Mouse (Mus musculus): ENCODE measurements around the gene Vcp. TPM values are rescaled to one million over a fixed set of nuclear protein-coding genes. Genes with fewer than 3 reads are reported as not detected.
"Not testable (repeated sequence)": the region's sequence is repeated elsewhere in the genome, so short reads cannot be mapped to it uniquely, and the experiment has no call there.

Vcp gene
- polyA plus RNA-seq (2016; fragmentation: Nextera tagmentation; extraction: Ambion mirVana): 656 and 692 TPM in 2 replicates

GRCm38 (mm10) chr4:43000141-43000986 lies at the start of gene Vcp:
Gene Vcp (minus strand): TSS chr4:43000507.
- H3K4me2 ChIP-seq: peak within 1 kb of the TSS; percentile 76
- H3K9me3 ChIP-seq, H3K27me3 ChIP-seq: not testable (repeated sequence)
- ATAC-seq (ENCODE audit: insufficient number of reproducible peaks, insufficient read depth, low FRiP score, low TSS enrichment, low read depth): peak; percentile 98
- H3K9ac ChIP-seq (replicated peaks): peak within 1 kb of the TSS; percentile 94
- under 1% methylated on average over 55 of the region's 56 CpGs for WGBS
- peak within 1 kb of the TSS; percentile 79 for H3K4me3 ChIP-seq (replicated peaks)
- peaks cover 31% of the 10 kb centered on the region for H3K36me3 ChIP-seq
- peaks cover 17% of the 10 kb centered on the region for H3K4me1 ChIP-seq (replicated peaks)
- peak within 1 kb of the TSS; percentile 99 for H3K27ac ChIP-seq

GRCm38 (mm10) chr4:43047231-43047630 lies 46.9 kb upstream of the Vcp start:
- ATAC-seq (ENCODE audit: insufficient number of reproducible peaks, insufficient read depth, low FRiP score, low TSS enrichment, low read depth): no peak
- WGBS: 8% methylated on average over 5 of the region's 5 CpGs
- Histone ChIP-seq H3K4me2 (peak overlapping the region; percentile 37), H3K27me3 (0 out of 2 replicates have a peak, but pooled peaks cover 1% of the 10 kb centered on the region), H3K4me3 (replicated peaks) (no peak overlapping the region; the same call in 1 of the 2 replicates), H3K9me3 (no peaks in the 10 kb centered on the region), H3K27ac (no peak overlapping the region), H3K4me1 (replicated peaks) (peaks cover 22% of the 10 kb centered on the region), H3K9ac (replicated peaks) (0 out of 2 replicates have a peak overlapping the region, but pooled peaks have one; percentile 23), H3K36me3 (no peaks in the 10 kb centered on the region)

GRCm38 (mm10) chr4:43046607-43047006 lies 46.3 kb upstream of the Vcp start:
- WGBS: 56% methylated on average over 5 of the region's 5 CpGs
- peaks cover 22% of the 10 kb centered on the region for H3K4me1 ChIP-seq (replicated peaks)
- no peak overlapping the region; the same call in 1 of the 2 replicates for H3K4me3 ChIP-seq (replicated peaks)

GRCm38 (mm10) chr4:43045659-43046302 lies 45.5 kb upstream of the Vcp start, which contains the start of gene Fam214b:
Gene Fam214b (minus strand): TSS chr4:43046220.
- under 1% methylated on average over 33 of the region's 33 CpGs for WGBS

More at GRCm38 (mm10) chr4:43046607-43047006, 46.3 kb upstream of the Vcp start:
- Histone ChIP-seq H3K9me3 (no peaks in the 10 kb centered on the region), H3K36me3 (no peaks in the 10 kb centered on the region), H3K27ac (no peak overlapping the region), H3K9ac (replicated peaks) (no peak overlapping the region), H3K4me2 (peak overlapping the region; percentile 73), H3K27me3 (no peaks in the 10 kb centered on the region)
- ATAC-seq (ENCODE audit: insufficient number of reproducible peaks, insufficient read depth, low FRiP score, low TSS enrichment, low read depth): no peak

GRCm38 (mm10) chr4:43045285-43045658 lies 45.0 kb upstream of the Vcp start:
- no peaks in the 10 kb centered on the region for H3K36me3 ChIP-seq
- peak; percentile 15; the same call in 1 of the 2 replicates for ATAC-seq (ENCODE audit: insufficient number of reproducible peaks, insufficient read depth, low FRiP score, low TSS enrichment, low read depth)
- peak overlapping the region; percentile 41 for H3K27ac ChIP-seq
- H3K9ac ChIP-seq (replicated peaks): peak overlapping the region; percentile 50; the same call in 1 of the 2 replicates
- 9% methylated on average over 13 of the region's 13 CpGs for WGBS
- H3K4me2 ChIP-seq: peak overlapping the region; percentile 73
- H3K4me1 ChIP-seq (replicated peaks): peaks cover 30% of the 10 kb centered on the region
- H3K27me3 ChIP-seq: no peaks in the 10 kb centered on the region
- H3K9me3 ChIP-seq: no peaks in the 10 kb centered on the region
- peak overlapping the region; percentile 49 for H3K4me3 ChIP-seq (replicated peaks)

More at GRCm38 (mm10) chr4:43045659-43046302, 45.5 kb upstream of the Vcp start, which contains the start of gene Fam214b:
- H3K4me1 ChIP-seq (replicated peaks): peaks cover 26% of the 10 kb centered on the region
- ATAC-seq (ENCODE audit: insufficient number of reproducible peaks, insufficient read depth, low FRiP score, low TSS enrichment, low read depth): peak; percentile 93
- H3K9ac ChIP-seq (replicated peaks): peak within 1 kb of the TSS; percentile 50; the same call in 1 of the 2 replicates
- H3K4me3 ChIP-seq (replicated peaks): peak within 1 kb of the TSS; percentile 49
- H3K36me3 ChIP-seq: no peaks in the 10 kb centered on the region
- H3K4me2 ChIP-seq: peak within 1 kb of the TSS; percentile 73
- H3K27ac ChIP-seq: peak within 1 kb of the TSS; percentile 41
- no peaks in the 10 kb centered on the region for H3K9me3 ChIP-seq
- H3K27me3 ChIP-seq: no peaks in the 10 kb centered on the region

GRCm38 (mm10) chr4:43044673-43045072 lies 44.4 kb upstream of the Vcp start:
- H3K4me2 ChIP-seq: peak overlapping the region; percentile 73
- no peaks in the 10 kb centered on the region for H3K27me3 ChIP-seq
- no peaks in the 10 kb centered on the region for H3K36me3 ChIP-seq
- H3K4me3 ChIP-seq (replicated peaks): peak overlapping the region; percentile 49
- H3K4me1 ChIP-seq (replicated peaks): peaks cover 30% of the 10 kb centered on the region
- peak overlapping the region; percentile 50; the same call in 1 of the 2 replicates for H3K9ac ChIP-seq (replicated peaks)
- ATAC-seq (ENCODE audit: insufficient number of reproducible peaks, insufficient read depth, low FRiP score, low TSS enrichment, low read depth): no peak
- 0 out of 2 replicates have a peak overlapping the region, but pooled peaks have one; percentile 53 for H3K27ac ChIP-seq
- no peaks in the 10 kb centered on the region for H3K9me3 ChIP-seq
- WGBS: 33% methylated on average over 4 of the region's 4 CpGs

- no peaks in the 10 kb centered on the region for H3K9me3 ChIP-seq
- 24% methylated on average over 7 of the region's 7 CpGs for WGBS
- H3K4me1 ChIP-seq (replicated peaks): peaks cover 38% of the 10 kb centered on the region
- no peak for ATAC-seq (ENCODE audit: insufficient number of reproducible peaks, insufficient read depth, low FRiP score, low TSS enrichment, low read depth)
- no peak overlapping the region for H3K4me3 ChIP-seq (replicated peaks)
- peak overlapping the region; percentile 53; the same call in 1 of the 2 replicates for H3K27ac ChIP-seq
- H3K36me3 ChIP-seq: no peaks in the 10 kb centered on the region
- H3K9ac ChIP-seq (replicated peaks): 0 out of 2 replicates have a peak overlapping the region, but pooled peaks have one; percentile 3
- H3K27me3 ChIP-seq: no peaks in the 10 kb centered on the region
- H3K4me2 ChIP-seq: peak overlapping the region; percentile 73
These were observed 43.5 kb upstream of the Vcp start for GRCm38 (mm10) chr4:43043644-43044357.

- Histone ChIP-seq H3K36me3 (peaks cover 9% of the 10 kb centered on the region), H3K4me2 (peak overlapping the region; percentile 77; the same call in 1 of the 2 replicates), H3K4me3 (replicated peaks) (no peak overlapping the region), H3K9me3 (no peaks in the 10 kb centered on the region), H3K27me3 (no peaks in the 10 kb centered on the region), H3K4me1 (replicated peaks) (peaks cover 41% of the 10 kb centered on the region), H3K27ac (peak overlapping the region; percentile 42; the same call in 1 of the 2 replicates), H3K9ac (replicated peaks) (no peak overlapping the region)
- no peak for ATAC-seq (ENCODE audit: insufficient number of reproducible peaks, insufficient read depth, low FRiP score, low TSS enrichment, low read depth)
- 68% methylated on average over 9 of the region's 9 CpGs for WGBS
These were observed 40.7 kb upstream of the Vcp start for GRCm38 (mm10) chr4:43040881-43041547.

GRCm38 (mm10) chr4:43040114-43040572 lies 39.8 kb upstream of the Vcp start:
- under 1% methylated on average over 25 of the region's 25 CpGs for WGBS
- peak overlapping the region; percentile 71 for H3K4me3 ChIP-seq (replicated peaks)
- H3K27me3 ChIP-seq: no peaks in the 10 kb centered on the region
- ATAC-seq (ENCODE audit: insufficient number of reproducible peaks, insufficient read depth, low FRiP score, low TSS enrichment, low read depth): peak; percentile 98
- H3K36me3 ChIP-seq: peaks cover 18% of the 10 kb centered on the region
- no peaks in the 10 kb centered on the region for H3K9me3 ChIP-seq
- peak overlapping the region; percentile 80 for H3K27ac ChIP-seq
- H3K4me2 ChIP-seq: peak overlapping the region; percentile 77
- H3K9ac ChIP-seq (replicated peaks): peak overlapping the region; percentile 77
- H3K4me1 ChIP-seq (replicated peaks): peaks cover 37% of the 10 kb centered on the region

- peak overlapping the region; percentile 71 for H3K4me3 ChIP-seq (replicated peaks)
- no peaks in the 10 kb centered on the region for H3K9me3 ChIP-seq
- ATAC-seq (ENCODE audit: insufficient number of reproducible peaks, insufficient read depth, low FRiP score, low TSS enrichment, low read depth): no peak
- H3K9ac ChIP-seq (replicated peaks): peak overlapping the region; percentile 77
- WGBS: 3% methylated on average over 11 of the region's 11 CpGs
- peaks cover 23% of the 10 kb centered on the region for H3K36me3 ChIP-seq
- H3K4me1 ChIP-seq (replicated peaks): peaks cover 32% of the 10 kb centered on the region
- H3K27ac ChIP-seq: peak overlapping the region; percentile 80
- H3K27me3 ChIP-seq: no peaks in the 10 kb centered on the region
- peak overlapping the region; percentile 77 for H3K4me2 ChIP-seq
These were observed 39.3 kb upstream of the Vcp start for GRCm38 (mm10) chr4:43039609-43040008.
